Comparison of ENCODE assay signal across 23 mouse cellular contexts in the genomic region with DNA sequence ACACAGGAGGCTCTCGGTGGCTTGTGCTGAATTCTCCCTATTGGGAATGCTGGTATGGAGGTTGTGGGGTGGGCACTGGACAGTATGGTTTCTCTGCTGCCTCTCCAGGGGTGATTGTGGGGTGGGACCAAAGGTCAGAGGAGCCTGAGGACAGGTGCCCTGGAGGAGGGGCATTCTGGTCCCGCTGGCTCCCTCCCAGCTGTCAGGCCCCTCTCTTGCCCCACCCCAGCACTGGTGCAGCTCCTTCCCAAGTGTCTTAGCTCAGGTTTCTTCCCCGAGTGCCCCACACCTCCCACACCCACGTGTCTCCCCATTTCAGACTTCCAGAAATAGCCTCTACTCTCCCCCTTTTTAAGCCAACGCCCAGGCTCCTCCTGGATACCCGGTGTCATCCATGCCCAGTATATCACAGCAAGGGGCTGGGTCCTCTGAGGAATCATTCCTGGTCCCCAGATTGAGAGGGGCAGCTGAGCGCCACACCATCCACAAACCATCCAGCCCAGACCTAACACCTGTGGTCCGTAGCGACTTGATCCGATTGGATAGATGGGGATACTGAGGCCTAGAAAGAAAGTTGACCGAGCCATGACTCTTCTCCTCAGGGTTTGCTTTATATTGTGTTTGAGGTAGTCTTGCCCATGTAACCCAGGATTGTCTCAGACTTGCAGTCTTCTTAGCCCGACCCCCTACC. TPM values are rescaled to one million over a fixed set of nuclear protein-coding genes. Genes with fewer than 3 reads are reported as not detected.
A peak's percentile ranks its signal among the peaks of the same experiment; 100 is the strongest.
DNase-seq lines count a peak whose midpoint lies in the region; ATAC-seq and TF ChIP-seq lines count a peak whose summit lies in the region.
"Had no signal": no experiment of that assay in that cellular context is flagged by ENCODE, and none has a peak within 500 bp of the region (broad histone marks: within the 10 kb centered on the region; RNA-seq: fewer than 3 reads in every experiment).

No protein-coding gene starts in this region.

- TF ChIP-seq POLR2A in lung, adult 2 months (IDR thresholded peaks at IDR 0.05; ENCODE audit: borderline replicate concordance, extremely low read depth, low read depth, low read length), result no peak
- TF ChIP-seq POLR2A in myocyte (IDR thresholded peaks at IDR 0.05; ENCODE audit: insufficient read length, low read depth), result no peak

- no peak overlapping the region for H3K4me2 ChIP-seq in heart, embryonic 14.5 days (ENCODE audit: low read length)
- no peak overlapping the region for H3K4me2 ChIP-seq in lung, embryonic 15.5 days
- H3K4me2 ChIP-seq in myocyte (ENCODE audit: low read depth), result no peak overlapping the region
- H3K4me2 ChIP-seq in stomach, embryonic 15.5 days, result no peak overlapping the region
- no peak overlapping the region for H3K4me2 ChIP-seq in liver, embryonic 11.5 days
- H3K4me2 ChIP-seq: embryonic facial prominence, embryonic 12.5 days; forebrain, embryonic 12.5 days; hindbrain, embryonic 12.5 days; limb, embryonic 12.5 days; midbrain, embryonic 13.5 days; neural tube, embryonic 13.5 days had no signal

- 0 out of 2 replicates have a peak, but pooled peaks cover 1% of the 10 kb centered on the region for H3K9me3 ChIP-seq in heart, embryonic 14.5 days (ENCODE audit: control insufficient read depth, low read length)
- H3K9me3 ChIP-seq in lung, embryonic 15.5 days, result 0 out of 2 replicates have a peak, but pooled peaks cover 2% of the 10 kb centered on the region
- no peaks in the 10 kb centered on the region for H3K9me3 ChIP-seq in stomach, embryonic 15.5 days
- no peaks in the 10 kb centered on the region for H3K9me3 ChIP-seq in liver, embryonic 11.5 days (ENCODE audit: control insufficient read depth, low read length)
- H3K9me3 ChIP-seq: embryonic facial prominence, embryonic 12.5 days; forebrain, embryonic 12.5 days; hindbrain, embryonic 12.5 days; limb, embryonic 12.5 days; neural tube, embryonic 13.5 days had no signal

- no peaks in the 10 kb centered on the region for H3K79me2 ChIP-seq in myocyte (ENCODE audit: control insufficient read depth, insufficient read depth)

- H3K9ac ChIP-seq in heart, embryonic 14.5 days (ENCODE audit: low read length), result peak overlapping the region; percentile 25; the same call in 1 of the 2 replicates
- no peak overlapping the region for H3K9ac ChIP-seq in lung, embryonic 15.5 days
- H3K9ac ChIP-seq in stomach, embryonic 15.5 days, result no peak overlapping the region
- no peak overlapping the region for H3K9ac ChIP-seq in liver, embryonic 11.5 days (ENCODE audit: low read depth, low read length)
- H3K9ac ChIP-seq: embryonic facial prominence, embryonic 12.5 days; forebrain, embryonic 12.5 days; hindbrain, embryonic 12.5 days; limb, embryonic 12.5 days; liver, embryonic 14.5 days; midbrain, embryonic 13.5 days; neural tube, embryonic 13.5 days had no signal

- no peak for TF ChIP-seq CTCF in lung, adult 2 months (IDR thresholded peaks at IDR 0.05; ENCODE audit: insufficient read depth, low read length)

- H3K27ac ChIP-seq in heart, embryonic 14.5 days (replicated peaks in 1 of 2; ENCODE audit: control insufficient read depth in 1 of 2, insufficient read depth in 1 of 2, low read depth in 2 of 2, low read length in 2 of 2), result peak overlapping the region in 1 of 2 experiments; percentile 86; a peak in 1 of 4 replicates
- H3K27ac ChIP-seq in lung, embryonic 15.5 days, result peak overlapping the region; percentile 77
- peak overlapping the region; percentile 89; the same call in 1 of the 2 replicates for H3K27ac ChIP-seq in stomach, embryonic 15.5 days
- H3K27ac ChIP-seq in liver, embryonic 11.5 days (ENCODE audit: low read depth, low read length), result no peak overlapping the region
- H3K27ac ChIP-seq: embryonic facial prominence, embryonic 12.5 days; forebrain, embryonic 12.5 days; hindbrain, embryonic 12.5 days; limb, embryonic 12.5 days; liver, embryonic 14.5 days; midbrain, embryonic 13.5 days had no signal

- no peak overlapping the region for H3ac ChIP-seq in myocyte (ENCODE audit: control insufficient read depth, insufficient read length)

- H3K4me1 ChIP-seq in heart, embryonic 14.5 days (ENCODE audit: control insufficient read depth in 2 of 2, insufficient read depth in 2 of 2, low read length in 2 of 2), result peaks cover 26 to 46% of the 10 kb centered on the region in 2 experiments
- H3K4me1 ChIP-seq in lung, embryonic 15.5 days, result peaks cover 21% of the 10 kb centered on the region
- H3K4me1 ChIP-seq in lung, adult 2 months (ENCODE audit: control insufficient read depth, insufficient read depth, low read length), result peaks cover 17% of the 10 kb centered on the region
- H3K4me1 ChIP-seq in stomach, embryonic 15.5 days, result peaks cover 30% of the 10 kb centered on the region
- H3K4me1 ChIP-seq in liver, embryonic 11.5 days (replicated peaks; ENCODE audit: control insufficient read depth, insufficient read depth, low read length), result peaks cover 2% of the 10 kb centered on the region; the same call in 1 of the 2 replicates
- H3K4me1 ChIP-seq: forebrain, embryonic 12.5 days; hindbrain, embryonic 12.5 days; midbrain, embryonic 13.5 days; neural tube, embryonic 13.5 days had no signal

- 62% methylated on average over 12 of the region's 12 CpGs for WGBS in heart, embryonic 14.5 days
- WGBS in lung, embryonic 15.5 days, result 76% methylated on average over 12 of the region's 12 CpGs
- WGBS in lung, adult 2 months, result 73% methylated on average over 12 of the region's 12 CpGs
- 75% methylated on average over 12 of the region's 12 CpGs for WGBS in stomach, embryonic 15.5 days
- WGBS in liver, embryonic 11.5 days, result 75% methylated on average over 12 of the region's 12 CpGs

- H3K27me3 ChIP-seq in heart, embryonic 14.5 days (ENCODE audit: control insufficient read depth, insufficient read depth, low read length), result no peaks in the 10 kb centered on the region
- no peaks in the 10 kb centered on the region for H3K27me3 ChIP-seq in lung, embryonic 15.5 days
- no peaks in the 10 kb centered on the region for H3K27me3 ChIP-seq in myocyte (ENCODE audit: control insufficient read depth, insufficient read depth, insufficient read length)
- no peaks in the 10 kb centered on the region for H3K27me3 ChIP-seq in stomach, embryonic 15.5 days (replicated peaks)
- H3K27me3 ChIP-seq in liver, embryonic 11.5 days (replicated peaks; ENCODE audit: control insufficient read depth, insufficient read depth, low read length), result no peaks in the 10 kb centered on the region
- H3K27me3 ChIP-seq: embryonic facial prominence, embryonic 12.5 days; forebrain, embryonic 12.5 days; hindbrain, embryonic 12.5 days; limb, embryonic 12.5 days; midbrain, embryonic 13.5 days; neural tube, embryonic 13.5 days had no signal

- ATAC-seq in heart, embryonic 14.5 days (ENCODE audit: insufficient number of reproducible peaks, insufficient read depth, low FRiP score, low read depth), result no peak
- no peak for ATAC-seq in lung, embryonic 15.5 days (ENCODE audit: borderline replicate concordance, extremely low read depth, low FRiP score, low TSS enrichment)
- no peak for ATAC-seq in stomach, embryonic 15.5 days (ENCODE audit: insufficient read depth, low FRiP score, low read depth)
- ATAC-seq in liver, embryonic 11.5 days (replicated peaks; ENCODE audit: low FRiP score), result no peak
- ATAC-seq: inflammation-experienced regulatory T-cells, adult 6 months had no signal

- no peak overlapping the region for H3K4me3 ChIP-seq in heart, embryonic 14.5 days (ENCODE audit: control insufficient read depth in 1 of 2, insufficient read depth in 1 of 2, low read depth in 1 of 2, low read length in 2 of 2)
- H3K4me3 ChIP-seq in lung, embryonic 15.5 days, result no peak overlapping the region
- no peak overlapping the region for H3K4me3 ChIP-seq in lung, adult 2 months (replicated peaks; ENCODE audit: extremely low read depth, low read depth, low read length)
- H3K4me3 ChIP-seq in myocyte, result no peak overlapping the region
- H3K4me3 ChIP-seq in stomach, embryonic 15.5 days (replicated peaks), result no peak overlapping the region
- H3K4me3 ChIP-seq in liver, embryonic 11.5 days (ENCODE audit: low read depth, low read length), result no peak overlapping the region
- H3K4me3 ChIP-seq: embryonic facial prominence, embryonic 12.5 days; erythroblast, embryonic 14.5 days; forebrain, embryonic 12.5 days; hindbrain, embryonic 12.5 days; limb, embryonic 12.5 days; midbrain, embryonic 13.5 days; neural tube, embryonic 13.5 days had no signal

- H3K36me3 ChIP-seq in heart, embryonic 14.5 days (ENCODE audit: control insufficient read depth, insufficient read depth, low read length), result peaks cover 41% of the 10 kb centered on the region
- no peaks in the 10 kb centered on the region; the same call in 1 of the 2 replicates for H3K36me3 ChIP-seq in lung, embryonic 15.5 days
- H3K36me3 ChIP-seq in myocyte (ENCODE audit: control insufficient read depth, insufficient read depth), result no peaks in the 10 kb centered on the region
- H3K36me3 ChIP-seq in stomach, embryonic 15.5 days, result no peaks in the 10 kb centered on the region
- H3K36me3 ChIP-seq in liver, embryonic 11.5 days (ENCODE audit: control insufficient read depth, insufficient read depth, low read length), result peaks cover 3% of the 10 kb centered on the region; the same call in 1 of the 2 replicates

- no peak for DNase-seq in heart, adult 9 months (ENCODE audit: low spot score in 2 of 2)
- no peak for DNase-seq in lung, adult 2 months
- DNase-seq in liver, embryonic 11.5 days (ENCODE audit: low spot score), result no peak
- DNase-seq in thymus, postnatal 10 days (ENCODE audit: low spot score in 2 of 2), result no peak
- DNase-seq: adrenal gland, adult 2 months; cerebellum, adult 11 months; cerebellum, postnatal 10 days; kidney, adult 9 months; kidney, postnatal 14 days; thymus, postnatal 14 days had no signal

RNA-seq across cellular contexts. Expression of gene Mmp15, which starts 24.4 kb away (rescaled TPM):
- 49.7 and 58.5 TPM in 2 replicates for polyA plus RNA-seq in heart, embryonic 14.5 days (2014; fragmentation: Nextera tagmentation; extraction: Ambion mirVana)
- polyA plus RNA-seq in lung, embryonic 15.5 days (2015; fragmentation: Nextera tagmentation; extraction: Ambion mirVana), result 18.1 and 20.4 TPM in 2 replicates
- 120 and 133 TPM in 2 replicates for polyA plus RNA-seq in lung, adult 2 months (2012; rRNA removed)
- 45.1 TPM for polyA plus RNA-seq in myocyte (2012; fragmentation: generic; extraction: Trizol)
- polyA plus RNA-seq in stomach, embryonic 15.5 days (2015; fragmentation: Nextera tagmentation; extraction: Ambion mirVana), result 17.0 and 20.0 TPM in 2 replicates
- polyA plus RNA-seq in liver, embryonic 11.5 days (2014; fragmentation: Nextera tagmentation; extraction: Ambion mirVana), result 4.4 and 5.4 TPM in 2 replicates

RNA-seq across cellular contexts. Expression of gene Usb1, which starts 44.4 kb away (rescaled TPM):
- polyA plus RNA-seq in heart, embryonic 14.5 days (2014; fragmentation: Nextera tagmentation; extraction: Ambion mirVana), result 24.9 and 26.1 TPM in 2 replicates
- 39.6 and 40.4 TPM in 2 replicates for polyA plus RNA-seq in lung, embryonic 15.5 days (2015; fragmentation: Nextera tagmentation; extraction: Ambion mirVana)
- polyA plus RNA-seq in lung, adult 2 months (2012; rRNA removed), result 26.1 and 31.8 TPM in 2 replicates
- polyA plus RNA-seq in myocyte (2012; fragmentation: generic; extraction: Trizol), result 42.8 TPM
- 36.1 and 38.5 TPM in 2 replicates for polyA plus RNA-seq in stomach, embryonic 15.5 days (2015; fragmentation: Nextera tagmentation; extraction: Ambion mirVana)
- 23.5 and 25.3 TPM in 2 replicates for polyA plus RNA-seq in liver, embryonic 11.5 days (2014; fragmentation: Nextera tagmentation; extraction: Ambion mirVana)

RNA-seq across cellular contexts. Expression of gene Zfp319, which starts 44.7 kb away (rescaled TPM):
- 5.2 and 5.3 TPM in 2 replicates for polyA plus RNA-seq in heart, embryonic 14.5 days (2014; fragmentation: Nextera tagmentation; extraction: Ambion mirVana)
- 8.2 and 9.4 TPM in 2 replicates for polyA plus RNA-seq in lung, embryonic 15.5 days (2015; fragmentation: Nextera tagmentation; extraction: Ambion mirVana)
- polyA plus RNA-seq in lung, adult 2 months (2012; rRNA removed), result 17.1 and 20.8 TPM in 2 replicates
- polyA plus RNA-seq in myocyte (2012; fragmentation: generic; extraction: Trizol), result 7.4 TPM
- 6.2 and 7.2 TPM in 2 replicates for polyA plus RNA-seq in stomach, embryonic 15.5 days (2015; fragmentation: Nextera tagmentation; extraction: Ambion mirVana)
- polyA plus RNA-seq in liver, embryonic 11.5 days (2014; fragmentation: Nextera tagmentation; extraction: Ambion mirVana), result 3.3 and 3.4 TPM in 2 replicates

RNA-seq across cellular contexts. Expression of gene Cfap20, which starts 58.2 kb away (rescaled TPM):
- polyA plus RNA-seq in heart, embryonic 14.5 days (2014; fragmentation: Nextera tagmentation; extraction: Ambion mirVana), result 184 and 195 TPM in 2 replicates
- polyA plus RNA-seq in lung, embryonic 15.5 days (2015; fragmentation: Nextera tagmentation; extraction: Ambion mirVana), result 143 and 150 TPM in 2 replicates
- polyA plus RNA-seq in lung, adult 2 months (2012; rRNA removed), result 65.0 and 66.0 TPM in 2 replicates
- polyA plus RNA-seq in myocyte (2012; fragmentation: generic; extraction: Trizol), result 39.9 TPM
- 134 and 140 TPM in 2 replicates for polyA plus RNA-seq in stomach, embryonic 15.5 days (2015; fragmentation: Nextera tagmentation; extraction: Ambion mirVana)
- 78.7 and 82.2 TPM in 2 replicates for polyA plus RNA-seq in liver, embryonic 11.5 days (2014; fragmentation: Nextera tagmentation; extraction: Ambion mirVana)
